Mouse (Mus musculus): ENCODE results near the gene Elmsan1.

Elmsan1 gene

GRCm38 (mm10) chr12:84151911-84152310 lies 66.8 kb downstream of the Elmsan1 start:
- no peak for DNase-seq (ENCODE audit: low read depth)

- DNase-seq (ENCODE audit: low read depth): no peak
These were observed 67.7 kb downstream of the Elmsan1 start for GRCm38 (mm10) chr12:84150976-84151375.

GRCm38 (mm10) chr12:84149971-84150370 lies 68.7 kb downstream of the Elmsan1 start:
- no peak for DNase-seq (ENCODE audit: low read depth)

- no peak for DNase-seq (ENCODE audit: low read depth)
These were observed 70.1 kb downstream of the Elmsan1 start for GRCm38 (mm10) chr12:84148622-84149012.

- DNase-seq (ENCODE audit: low read depth): no peak
These were observed 70.6 kb downstream of the Elmsan1 start, which contains the start of gene Pnma1 for GRCm38 (mm10) chr12:84147954-84148621. Pnma1 (minus strand) TSS chr12:84148489.

- DNase-seq (ENCODE audit: low read depth): no peak
These were observed 76.2 kb downstream of the Elmsan1 start for GRCm38 (mm10) chr12:84142281-84143050.

- DNase-seq (ENCODE audit: low read depth): no peak
These were observed 77.4 kb downstream of the Elmsan1 start for GRCm38 (mm10) chr12:84141271-84141670.

- DNase-seq (ENCODE audit: low read depth): no peak
These were observed 78.5 kb downstream of the Elmsan1 start for GRCm38 (mm10) chr12:84140135-84140534.

GRCm38 (mm10) chr12:84137131-84137530 lies 81.5 kb downstream of the Elmsan1 start:
- no peak for DNase-seq (ENCODE audit: low read depth)

GRCm38 (mm10) chr12:84132265-84132664 lies 86.4 kb downstream of the Elmsan1 start:
- no peak for DNase-seq (ENCODE audit: low read depth)

- DNase-seq (ENCODE audit: low read depth): no peak
These were observed 88.8 kb downstream of the Elmsan1 start for GRCm38 (mm10) chr12:84129931-84130330.

- no peak for DNase-seq (ENCODE audit: low read depth)
These were observed 90.1 kb downstream of the Elmsan1 start for GRCm38 (mm10) chr12:84128576-84128975.

- DNase-seq (ENCODE audit: low read depth): no peak
These were observed 91.8 kb downstream of the Elmsan1 start for GRCm38 (mm10) chr12:84126899-84127298.

GRCm38 (mm10) chr12:84125892-84126291 lies 92.8 kb downstream of the Elmsan1 start:
- DNase-seq (ENCODE audit: low read depth): no peak

GRCm38 (mm10) chr12:84119584-84119983 lies 99.1 kb downstream of the Elmsan1 start:
- no peak for DNase-seq (ENCODE audit: low read depth)

- peak; percentile 64 for DNase-seq (ENCODE audit: low read depth)
These were observed 104.3 kb downstream of the Elmsan1 start, which contains the start of gene Dnal1 for GRCm38 (mm10) chr12:84114153-84114994. Dnal1 (plus strand) TSS chr12:84114366.

- no peak for DNase-seq (ENCODE audit: low read depth)
These were observed 105.0 kb downstream of the Elmsan1 start for GRCm38 (mm10) chr12:84113676-84114075.

- DNase-seq (ENCODE audit: low read depth): no peak
These were observed 107.9 kb downstream of the Elmsan1 start for GRCm38 (mm10) chr12:84110814-84111213.

GRCm38 (mm10) chr12:84109924-84110323 lies 108.8 kb downstream of the Elmsan1 start:
- no peak for DNase-seq (ENCODE audit: low read depth)

GRCm38 (mm10) chr12:84107692-84108091 lies 111.0 kb downstream of the Elmsan1 start:
- no peak for DNase-seq (ENCODE audit: low read depth)

- no peak for DNase-seq (ENCODE audit: low read depth)
These were observed 111.7 kb downstream of the Elmsan1 start for GRCm38 (mm10) chr12:84107012-84107411.

- DNase-seq (ENCODE audit: low read depth): no peak
These were observed 117.2 kb downstream of the Elmsan1 start for GRCm38 (mm10) chr12:84101493-84101845.
